Mouse (Mus musculus): ENCODE measurements around the gene Pnpla1. TPM values are rescaled to one million over a fixed set of nuclear protein-coding genes. Genes with fewer than 3 reads are reported as not detected.

Gene Pnpla1
- polyA plus RNA-seq, 1 experiment = not detected

DNA sequence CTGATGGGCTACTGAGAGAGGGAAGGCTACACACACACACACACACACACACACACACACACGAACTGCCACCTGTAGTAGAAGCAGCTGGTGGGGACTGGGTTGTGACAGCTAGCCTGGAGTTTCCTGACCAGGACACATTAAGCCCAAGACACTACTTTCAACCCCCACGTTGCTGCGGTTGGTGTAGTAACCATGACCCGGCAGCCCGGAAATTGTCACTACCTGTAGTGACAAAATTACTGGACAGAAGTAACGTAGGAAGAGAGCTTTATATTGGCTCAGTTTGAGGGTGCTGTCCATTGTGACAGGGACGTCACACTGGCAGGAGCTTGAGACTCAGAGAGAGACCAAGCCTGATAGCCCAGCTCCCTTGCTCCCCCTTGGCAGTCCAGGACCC, 14.1 kb downstream of the Pnpla1 start:
- Histone ChIP-seq H3K27ac (ENCODE audit: insufficient read depth, low read length) (no peak overlapping the region), H3K36me3 (ENCODE audit: control insufficient read depth, insufficient read depth, low read length, poor library complexity, severe bottlenecking) (no peaks in the 10 kb centered on the region), H3K9me3 (replicated peaks; ENCODE audit: control insufficient read depth, insufficient read depth, low read length, poor library complexity, severe bottlenecking) (no peaks in the 10 kb centered on the region), H3K9ac (ENCODE audit: low read depth, poor library complexity, severe bottlenecking) (no peak overlapping the region), H3K27me3 (ENCODE audit: control insufficient read depth, insufficient read depth, low read length, poor library complexity, severe bottlenecking) (no peaks in the 10 kb centered on the region), H3K4me3 (ENCODE audit: low read depth, low read length) (no peak overlapping the region), H3K4me1 (ENCODE audit: control insufficient read depth, insufficient read depth, low read length) (no peaks in the 10 kb centered on the region)
- no peak for TF ChIP-seq CTCF (IDR thresholded peaks at IDR 0.05; ENCODE audit: low read depth, low read length)

DNA sequence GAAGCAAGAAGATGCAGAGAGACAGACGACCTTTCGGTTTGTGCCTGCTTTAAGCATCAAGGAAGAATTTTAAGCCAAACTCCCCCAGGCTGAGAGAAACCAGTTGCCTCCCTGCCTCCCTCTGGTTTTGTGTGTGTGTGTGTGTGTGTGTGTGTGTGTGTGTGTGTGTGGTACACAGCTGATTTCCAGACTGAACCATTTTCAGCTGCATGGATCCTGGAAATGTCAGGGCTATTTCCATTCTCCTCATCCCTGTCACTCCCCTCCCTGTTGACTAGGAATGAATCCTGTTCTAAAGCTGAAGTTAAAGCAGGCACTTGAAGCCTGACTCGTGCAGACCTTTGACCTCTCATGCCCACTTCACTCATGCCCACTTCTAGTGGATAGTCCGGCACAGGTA, 16.0 kb downstream of the Pnpla1 start:
- Histone ChIP-seq H3K9me3 (replicated peaks; ENCODE audit: control insufficient read depth, insufficient read depth, low read length, poor library complexity, severe bottlenecking) (no peaks in the 10 kb centered on the region), H3K36me3 (ENCODE audit: control insufficient read depth, insufficient read depth, low read length, poor library complexity, severe bottlenecking) (no peaks in the 10 kb centered on the region), H3K4me1 (ENCODE audit: control insufficient read depth, insufficient read depth, low read length) (no peaks in the 10 kb centered on the region), H3K4me3 (ENCODE audit: low read depth, low read length) (no peak overlapping the region), H3K27ac (ENCODE audit: insufficient read depth, low read length) (no peak overlapping the region), H3K27me3 (ENCODE audit: control insufficient read depth, insufficient read depth, low read length, poor library complexity, severe bottlenecking) (no peaks in the 10 kb centered on the region), H3K9ac (ENCODE audit: low read depth, poor library complexity, severe bottlenecking) (no peak overlapping the region)
- TF ChIP-seq POLR2A (IDR thresholded peaks at IDR 0.05; ENCODE audit: insufficient read depth, low read length) (no peak), CTCF (IDR thresholded peaks at IDR 0.05; ENCODE audit: low read depth, low read length) (no peak), EP300 (IDR thresholded peaks at IDR 0.05; ENCODE audit: insufficient read depth, low read depth, low read length) (no peak)

DNA sequence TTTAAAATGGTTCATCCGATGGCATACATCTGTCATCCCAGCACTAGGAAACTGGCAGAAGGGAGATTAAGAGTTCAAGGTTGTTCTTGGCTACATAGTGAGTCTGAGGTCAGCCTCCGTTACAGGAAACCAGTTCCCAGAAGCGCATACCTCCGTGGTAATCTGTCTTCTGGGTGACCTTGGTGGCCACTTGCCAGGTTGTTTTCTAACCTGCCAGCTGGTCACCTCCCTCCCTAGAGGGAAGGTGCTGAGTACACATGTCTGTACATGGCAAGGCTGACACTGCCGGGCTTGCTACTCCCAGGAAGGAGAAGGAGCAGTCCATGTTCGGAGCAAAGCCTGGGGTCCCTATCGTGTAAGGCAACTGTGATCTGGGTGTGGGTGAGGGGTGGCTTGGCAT, 16.6 kb downstream of the Pnpla1 start:
- H3K9ac ChIP-seq (ENCODE audit: low read depth, poor library complexity, severe bottlenecking) = no peak overlapping the region
- no peaks in the 10 kb centered on the region for H3K9me3 ChIP-seq (replicated peaks; ENCODE audit: control insufficient read depth, insufficient read depth, low read length, poor library complexity, severe bottlenecking)
- H3K36me3 ChIP-seq (ENCODE audit: control insufficient read depth, insufficient read depth, low read length, poor library complexity, severe bottlenecking) = no peaks in the 10 kb centered on the region
- no peak overlapping the region for H3K27ac ChIP-seq (ENCODE audit: insufficient read depth, low read length)
- TF ChIP-seq POLR2A (IDR thresholded peaks at IDR 0.05; ENCODE audit: insufficient read depth, low read length) (no peak), CTCF (IDR thresholded peaks at IDR 0.05; ENCODE audit: low read depth, low read length) (no peak), EP300 (IDR thresholded peaks at IDR 0.05; ENCODE audit: insufficient read depth, low read depth, low read length) (no peak)
- H3K27me3 ChIP-seq (ENCODE audit: control insufficient read depth, insufficient read depth, low read length, poor library complexity, severe bottlenecking) = no peaks in the 10 kb centered on the region
- H3K4me1 ChIP-seq (ENCODE audit: control insufficient read depth, insufficient read depth, low read length) = no peaks in the 10 kb centered on the region
- H3K4me3 ChIP-seq (ENCODE audit: low read depth, low read length) = no peak overlapping the region

DNA sequence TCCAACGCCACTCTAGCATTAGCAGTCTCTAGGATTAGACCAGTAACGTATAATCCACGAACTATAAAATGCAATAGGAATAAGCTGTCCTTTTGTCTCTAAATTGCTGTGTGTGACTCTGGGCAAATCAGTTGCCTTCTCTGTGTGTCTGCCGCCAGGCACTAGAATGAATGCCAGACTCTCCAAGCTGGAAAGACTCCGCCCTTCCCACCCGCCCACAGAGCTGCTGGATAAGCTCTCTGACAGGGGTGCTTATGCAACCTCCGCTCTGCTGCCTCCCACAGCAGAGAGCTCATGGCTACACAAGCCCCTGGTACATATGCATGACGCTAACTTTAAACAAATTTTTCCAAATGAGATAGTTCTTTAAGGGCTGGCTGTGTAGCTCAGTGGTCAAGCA, 17.1 kb downstream of the Pnpla1 start:
- no peak overlapping the region for H3K27ac ChIP-seq (ENCODE audit: insufficient read depth, low read length)
- H3K27me3 ChIP-seq (ENCODE audit: control insufficient read depth, insufficient read depth, low read length, poor library complexity, severe bottlenecking) = no peaks in the 10 kb centered on the region
- TF ChIP-seq CTCF (IDR thresholded peaks at IDR 0.05; ENCODE audit: low read depth, low read length) = no peak
- no peak for TF ChIP-seq EP300 (IDR thresholded peaks at IDR 0.05; ENCODE audit: insufficient read depth, low read depth, low read length)
- no peak for TF ChIP-seq POLR2A (IDR thresholded peaks at IDR 0.05; ENCODE audit: insufficient read depth, low read length)
- no peaks in the 10 kb centered on the region for H3K9me3 ChIP-seq (replicated peaks; ENCODE audit: control insufficient read depth, insufficient read depth, low read length, poor library complexity, severe bottlenecking)
- no peak overlapping the region for H3K4me3 ChIP-seq (ENCODE audit: low read depth, low read length)
- no peaks in the 10 kb centered on the region for H3K36me3 ChIP-seq (ENCODE audit: control insufficient read depth, insufficient read depth, low read length, poor library complexity, severe bottlenecking)
- no peak overlapping the region for H3K9ac ChIP-seq (ENCODE audit: low read depth, poor library complexity, severe bottlenecking)
- peaks cover 2% of the 10 kb centered on the region for H3K4me1 ChIP-seq (ENCODE audit: control insufficient read depth, insufficient read depth, low read length)

DNA sequence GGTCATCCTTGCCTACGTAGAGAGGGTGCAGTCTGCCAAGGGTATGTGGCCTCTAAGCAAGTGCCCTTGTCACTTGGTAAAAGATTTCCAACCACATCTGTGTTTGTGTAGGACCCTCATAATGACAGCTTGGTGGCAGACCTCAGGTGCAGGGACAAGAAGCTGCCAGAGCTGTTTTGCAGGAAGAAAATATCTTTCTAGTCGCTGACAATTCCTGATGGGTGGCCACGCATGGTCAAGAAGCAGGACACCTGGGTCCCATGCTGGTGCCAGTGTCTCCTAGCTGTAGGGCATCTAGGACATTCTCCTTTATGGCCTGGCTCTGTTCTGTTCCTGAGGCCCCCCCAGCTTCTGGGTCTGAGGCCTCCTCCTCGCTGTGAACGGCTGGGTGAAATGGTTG, 18.1 kb downstream of the Pnpla1 start:
- no peak for TF ChIP-seq EP300 (IDR thresholded peaks at IDR 0.05; ENCODE audit: insufficient read depth, low read depth, low read length)
- no peak for TF ChIP-seq POLR2A (IDR thresholded peaks at IDR 0.05; ENCODE audit: insufficient read depth, low read length)
- TF ChIP-seq CTCF (IDR thresholded peaks at IDR 0.05; ENCODE audit: low read depth, low read length) = no peak
- Histone ChIP-seq H3K27ac (ENCODE audit: insufficient read depth, low read length) (no peak overlapping the region), H3K27me3 (ENCODE audit: control insufficient read depth, insufficient read depth, low read length, poor library complexity, severe bottlenecking) (no peaks in the 10 kb centered on the region), H3K9me3 (replicated peaks; ENCODE audit: control insufficient read depth, insufficient read depth, low read length, poor library complexity, severe bottlenecking) (no peaks in the 10 kb centered on the region), H3K9ac (ENCODE audit: low read depth, poor library complexity, severe bottlenecking) (no peak overlapping the region), H3K36me3 (ENCODE audit: control insufficient read depth, insufficient read depth, low read length, poor library complexity, severe bottlenecking) (no peaks in the 10 kb centered on the region), H3K4me1 (ENCODE audit: control insufficient read depth, insufficient read depth, low read length) (peaks cover 2% of the 10 kb centered on the region), H3K4me3 (ENCODE audit: low read depth, low read length) (no peak overlapping the region)

DNA sequence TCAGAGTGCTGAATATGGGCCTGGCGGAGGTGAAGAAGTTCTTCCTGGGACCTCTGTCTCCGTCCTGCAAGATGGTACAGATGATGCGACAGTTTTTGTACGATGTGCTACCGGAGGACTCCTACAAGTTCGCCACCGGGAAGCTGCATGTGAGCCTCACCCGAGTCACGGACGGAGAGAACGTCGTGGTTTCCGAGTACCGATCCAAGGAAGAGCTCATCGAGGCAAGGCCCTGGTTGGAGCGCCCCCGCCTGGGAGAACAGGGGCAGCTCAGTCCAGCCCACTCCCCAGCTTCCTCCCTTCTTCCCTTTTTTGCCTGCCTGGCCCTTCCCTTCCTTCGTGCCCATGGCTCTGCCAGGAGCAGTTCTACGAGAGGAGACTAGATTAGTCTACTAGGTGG, 18.6 kb downstream of the Pnpla1 start:
- no peak overlapping the region for H3K9ac ChIP-seq (ENCODE audit: low read depth, poor library complexity, severe bottlenecking)
- no peak overlapping the region for H3K27ac ChIP-seq (ENCODE audit: insufficient read depth, low read length)
- H3K36me3 ChIP-seq (ENCODE audit: control insufficient read depth, insufficient read depth, low read length, poor library complexity, severe bottlenecking) = no peaks in the 10 kb centered on the region
- no peaks in the 10 kb centered on the region for H3K27me3 ChIP-seq (ENCODE audit: control insufficient read depth, insufficient read depth, low read length, poor library complexity, severe bottlenecking)
- H3K9me3 ChIP-seq (replicated peaks; ENCODE audit: control insufficient read depth, insufficient read depth, low read length, poor library complexity, severe bottlenecking) = no peaks in the 10 kb centered on the region
- TF ChIP-seq POLR2A (IDR thresholded peaks at IDR 0.05; ENCODE audit: insufficient read depth, low read length) = no peak
- TF ChIP-seq CTCF (IDR thresholded peaks at IDR 0.05; ENCODE audit: low read depth, low read length) = peak; percentile 89
- peak overlapping the region; percentile 41 for H3K4me3 ChIP-seq (ENCODE audit: low read depth, low read length)
- peaks cover 2% of the 10 kb centered on the region for H3K4me1 ChIP-seq (ENCODE audit: control insufficient read depth, insufficient read depth, low read length)

Data from ES-Bruce4 (cell line).